ENCODE assay signal across 8 mouse cellular contexts in the genomic region with DNA sequence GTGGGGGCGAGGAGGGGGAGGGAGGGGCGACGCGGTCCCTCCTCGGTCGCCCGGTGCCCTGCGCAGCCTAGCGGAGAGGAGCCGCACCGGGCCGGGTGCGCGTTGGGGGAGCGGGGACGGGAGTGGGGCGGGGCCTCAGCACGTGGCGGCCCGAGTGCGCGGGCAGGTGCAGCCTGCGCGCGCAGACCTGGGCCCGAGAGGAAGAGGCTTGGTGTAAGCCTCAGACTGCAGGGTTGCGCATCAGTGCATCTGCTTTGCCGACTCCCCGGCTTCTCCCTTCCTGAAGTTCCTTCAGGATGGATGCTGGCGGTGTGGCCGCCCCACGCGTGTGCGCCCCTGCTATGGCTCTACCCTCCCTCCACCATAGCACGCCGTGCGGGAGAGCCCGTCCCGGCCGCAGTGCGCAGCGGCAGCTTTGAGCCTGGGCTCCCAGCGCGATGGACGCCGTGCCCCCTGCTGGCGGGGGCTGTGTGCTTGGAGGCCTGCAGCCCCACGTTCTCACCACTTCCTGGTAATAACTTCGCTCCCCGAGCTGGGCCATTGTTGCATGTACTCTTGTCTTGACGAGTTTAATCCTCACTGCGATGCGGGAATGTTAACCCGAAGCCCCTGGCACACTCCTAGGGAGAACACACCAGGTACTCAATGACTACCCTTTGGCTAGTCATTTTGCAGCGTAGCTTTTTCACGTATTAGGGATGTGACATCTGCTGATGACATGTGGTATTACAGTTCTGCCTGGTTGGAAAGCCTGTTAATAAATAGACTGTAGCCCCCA. TPM values are rescaled to one million over a fixed set of nuclear protein-coding genes. Genes with fewer than 3 reads are reported as not detected.
DNase-seq lines count a peak whose midpoint lies in the region.

A gene (minus strand): TSS at position 103 of the 778 bp plus-strand sequence.

- peak within 1 kb of the TSS; percentile 95 for H3K4me3 ChIP-seq in megakaryocyte, embryonic 14.5 days (replicated peaks)

- H3K9me3 ChIP-seq in megakaryocyte, embryonic 14.5 days: no peaks in the 10 kb centered on the region

- peaks cover 13% of the 10 kb centered on the region for H3K27me3 ChIP-seq in megakaryocyte, embryonic 14.5 days (replicated peaks)

- peaks cover 42% of the 10 kb centered on the region for H3K4me1 ChIP-seq in megakaryocyte, embryonic 14.5 days

- DNase-seq in adrenal gland, adult 2 months: peak; percentile 84
- DNase-seq in embryo, embryonic 10 days (ENCODE audit: low spot score): peak; percentile 92
- DNase-seq in gastrocnemius, postnatal 10 days: peak; percentile 84
- DNase-seq in induced T-regulatory cell, adult 2 months (ENCODE audit: low read depth): peak; percentile 97
- peak; percentile 50 to 71 for DNase-seq in left cerebral cortex, adult 9 months (ENCODE audit: low spot score in 2 of 2)
- DNase-seq in right cerebral cortex, postnatal 14 days: peak; percentile 83
- DNase-seq in urinary bladder, postnatal 4 days (ENCODE audit: low spot score in 2 of 2): peak; percentile 73 to 79

- H3K36me3 ChIP-seq in megakaryocyte, embryonic 14.5 days (replicated peaks; ENCODE audit: low read length): no peaks in the 10 kb centered on the region

RNA-seq across cellular contexts. Expression of the gene that starts here (rescaled TPM):
- 1 to 10 TPM; 1.8 to 2.2 TPM for total RNA-seq in adrenal gland, adult 2 months (2021)
- 1.3 and 1.5 TPM in 2 replicates for polyA plus RNA-seq in adrenal gland, adult 2 months (2012; rRNA removed)
- total RNA-seq in gastrocnemius, postnatal 10 days (2021): 10 to 100 TPM; 49.5 to 57.8 TPM
- polyA plus RNA-seq in megakaryocyte, embryonic 14.5 days (2012; ENCODE audit: insufficient read depth, low replicate concordance): 4.1 and 10.3 TPM in 2 replicates

Comparison
In these comparisons a context has a peak if more than half of its experiments do, and no peak if none do; other contexts are left out.
1. Peak in every context shown above with its lines: DNase-seq and H3K4me3 ChIP-seq.
2. RNA of the gene that starts here (total RNA-seq): 49.5 to 57.8 TPM in gastrocnemius, postnatal 10 days; 1.8 to 2.2 TPM in adrenal gland, adult 2 months; every median in the first group is over 10 times any median in the second.